Mouse (Mus musculus) cerebellum, adult 9-11 months (tissue): ENCODE data around the gene Sephs2.

Source experiments
- DNase-seq: peaks from one replicate; pipeline ENCODE4 v3.0.0; 2022

The Sephs2 gene

DNA sequence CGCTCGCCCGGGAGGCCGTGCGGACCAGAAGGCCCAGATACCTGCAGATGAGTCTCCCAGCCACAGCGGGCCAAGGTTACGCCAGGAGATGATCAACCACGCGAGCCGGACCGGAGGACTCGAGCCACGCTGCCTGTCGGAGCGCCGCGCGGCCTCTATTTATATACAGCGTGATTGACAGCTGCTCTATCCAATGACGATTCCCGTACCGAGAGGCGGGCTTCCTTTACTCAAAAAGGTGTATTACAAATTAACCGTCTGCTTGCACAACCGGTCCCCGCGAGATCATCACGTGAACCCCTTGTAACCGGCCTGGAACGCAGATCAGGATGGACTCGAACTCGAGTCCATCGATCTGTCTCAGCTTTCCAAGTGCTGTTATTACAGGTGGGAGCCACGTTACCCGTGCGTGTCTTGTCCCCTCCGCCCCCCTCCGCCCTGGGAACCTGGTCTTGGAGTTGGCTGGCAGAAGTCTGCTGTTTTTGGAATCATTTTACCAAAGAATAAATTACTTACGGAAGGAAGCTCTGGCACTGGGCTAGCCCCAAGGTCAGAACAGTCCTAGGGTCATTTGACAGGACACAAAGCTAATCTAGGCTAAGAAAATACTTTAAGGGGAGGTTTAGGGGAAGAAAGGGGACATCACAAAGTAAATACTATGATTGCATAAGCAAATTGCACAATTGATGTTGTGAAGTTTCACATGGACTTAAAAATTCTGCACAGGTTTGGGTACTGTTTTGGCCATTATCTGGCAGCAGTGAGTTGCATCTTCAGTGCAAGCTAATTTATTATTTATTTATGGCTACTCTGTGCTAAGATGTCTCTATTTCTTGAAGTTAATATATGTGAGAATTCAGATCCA is at the start of gene Sephs2:
Gene Sephs2 (minus strand): TSS at position 131 of the 865 bp plus-strand sequence.
- DNase-seq, result peak; percentile 96

DNA sequence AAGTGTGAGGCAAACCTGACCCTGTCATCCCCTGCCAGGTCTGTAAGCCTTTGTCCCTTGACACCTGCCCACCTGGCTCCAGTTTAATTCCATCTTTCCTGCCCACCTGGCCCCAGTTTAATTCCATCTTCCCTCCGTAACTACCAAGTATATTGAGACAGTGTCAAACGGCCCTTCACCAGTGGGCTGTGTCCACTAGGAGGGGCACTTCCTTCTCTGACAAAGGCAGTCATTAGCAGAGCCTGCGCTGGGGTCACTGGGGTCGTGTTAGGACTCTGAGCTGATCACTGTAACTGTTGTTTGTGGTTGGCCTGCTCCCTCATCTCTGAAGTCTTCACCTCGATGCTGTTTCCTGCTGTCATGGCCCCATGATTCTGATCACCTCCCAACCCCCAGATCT is 48.2 kb upstream of the Sephs2 start:
- no peak for DNase-seq

DNA sequence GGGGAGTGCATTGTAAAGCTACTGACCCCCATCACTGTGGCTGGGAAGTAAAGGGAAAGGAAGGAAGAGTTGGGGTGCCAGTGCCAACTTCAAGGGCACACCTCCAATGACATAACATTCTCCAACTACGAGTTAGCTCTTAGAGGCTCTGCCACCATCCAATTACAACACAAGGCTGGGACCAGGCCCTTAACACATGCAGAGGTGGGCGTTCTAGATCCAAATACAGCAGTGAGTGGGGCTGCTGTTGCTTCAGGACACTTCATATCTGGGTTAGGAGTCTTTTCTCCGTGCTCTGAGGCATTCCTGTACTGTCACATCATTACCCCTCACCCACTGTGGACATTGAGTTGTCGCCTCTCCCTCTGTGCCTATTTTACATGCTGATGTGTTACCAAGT is 47.3 kb upstream of the Sephs2 start:
- no peak for DNase-seq

DNA sequence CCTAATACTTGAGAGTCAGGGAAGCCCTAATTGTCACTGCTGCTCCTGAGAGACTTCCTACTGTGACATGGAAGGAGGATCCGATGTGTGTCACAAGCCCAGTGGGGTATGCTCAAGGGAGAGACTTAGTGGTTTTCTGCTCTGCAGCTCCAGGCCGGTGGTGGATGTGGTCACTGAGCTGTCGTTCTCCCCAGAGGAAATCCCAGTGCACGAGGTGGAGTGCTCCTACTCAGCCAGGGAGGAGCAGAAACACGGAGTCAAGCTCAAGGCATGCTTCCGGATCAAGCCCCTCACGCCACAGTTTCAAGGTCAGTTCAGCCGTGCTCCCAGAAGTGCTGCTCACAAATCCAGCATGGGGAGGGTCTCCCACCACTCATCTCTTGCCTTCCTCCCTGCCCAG is 40.1 kb upstream of the Sephs2 start:
- no peak for DNase-seq

DNA sequence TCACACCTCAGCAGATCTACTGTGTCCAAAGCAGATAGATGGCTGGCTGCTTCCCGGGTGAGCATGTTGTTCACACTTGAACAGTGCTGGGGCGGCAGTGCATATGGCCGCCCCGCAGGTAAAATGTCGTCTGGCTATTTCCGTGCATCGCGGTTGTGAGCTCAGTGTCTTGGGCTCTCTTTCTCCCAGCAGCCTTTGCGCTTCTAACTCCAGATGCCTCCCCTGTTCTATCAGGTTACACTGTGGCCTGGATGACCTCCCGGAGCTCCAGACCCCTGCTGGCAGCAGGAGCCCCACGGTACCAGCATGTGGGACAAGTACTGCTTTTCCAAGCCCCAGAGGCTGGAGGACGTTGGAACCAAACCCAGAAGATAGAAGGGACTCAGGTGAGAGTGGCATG is 36.1 kb upstream of the Sephs2 start:
- DNase-seq, result no peak

DNA sequence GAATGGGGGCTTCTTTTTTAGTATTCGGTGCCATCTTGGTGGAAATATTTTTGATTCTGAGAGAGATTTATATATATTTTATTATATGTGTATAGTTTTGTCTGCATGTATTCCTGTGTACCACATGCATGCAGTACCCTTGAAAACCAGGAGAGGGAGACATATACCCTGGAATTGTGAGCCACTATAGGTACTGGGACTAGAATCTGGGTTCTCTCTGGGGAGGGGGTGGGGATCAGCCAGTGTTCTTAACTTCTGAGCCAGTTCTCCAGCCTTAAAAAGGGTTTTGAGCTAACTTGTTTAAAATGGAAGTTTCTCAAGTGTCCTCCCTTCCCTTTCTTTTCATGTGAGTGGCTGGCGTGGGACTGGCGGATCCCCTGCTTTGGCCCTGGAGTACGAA is 35.0 kb upstream of the Sephs2 start:
- DNase-seq, result peak; percentile 38

DNA sequence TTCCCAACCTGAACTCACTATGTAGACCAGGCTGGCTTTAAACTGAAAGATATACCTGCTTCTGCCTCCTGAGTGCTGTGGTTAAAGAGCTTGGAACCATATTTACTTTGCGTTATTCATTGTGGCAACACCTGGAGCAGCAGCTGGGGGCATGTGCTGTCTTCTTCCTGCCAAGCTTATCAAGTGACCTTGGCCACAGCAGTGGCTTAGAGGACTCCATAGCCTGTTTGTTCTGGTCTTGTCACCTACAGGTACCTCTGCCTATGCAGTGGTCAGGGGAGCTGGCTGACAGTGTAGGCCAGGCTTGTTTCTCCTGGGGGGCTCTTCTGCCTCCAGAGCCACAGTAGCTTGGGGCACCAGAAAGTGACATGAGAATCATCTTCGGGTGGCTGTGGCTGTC is 34.6 kb upstream of the Sephs2 start:
- no peak for DNase-seq

DNA sequence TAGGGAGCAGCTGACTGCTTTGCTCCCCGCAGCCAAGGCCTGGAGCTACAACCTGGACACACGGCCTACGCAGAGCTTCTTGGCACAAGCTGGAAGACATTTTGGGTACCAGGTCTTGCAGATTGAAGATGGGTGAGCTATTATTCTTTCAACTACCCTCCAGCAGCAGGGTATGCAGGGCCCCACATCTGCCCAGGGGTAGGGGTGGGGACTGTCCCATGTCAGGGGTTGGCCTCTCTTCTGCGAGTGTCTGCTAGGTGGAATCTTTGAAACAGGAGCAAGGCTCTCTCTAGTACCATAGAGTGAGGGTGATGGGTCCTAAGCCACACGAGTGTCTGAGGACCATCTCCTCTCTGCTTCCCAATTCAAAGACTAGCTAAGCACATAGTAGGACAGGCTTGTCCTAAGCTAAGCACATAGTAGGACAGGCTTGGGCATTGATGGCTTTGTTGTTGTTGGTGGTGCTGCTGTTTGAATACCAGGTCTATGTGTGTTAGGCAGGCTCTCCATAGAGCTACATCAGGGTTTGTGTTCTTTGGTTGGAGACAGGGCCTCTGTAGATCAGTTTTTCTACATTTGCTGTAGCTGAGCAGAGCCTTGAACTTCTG is 23.8 kb upstream of the Sephs2 start:
- no peak for DNase-seq

DNA sequence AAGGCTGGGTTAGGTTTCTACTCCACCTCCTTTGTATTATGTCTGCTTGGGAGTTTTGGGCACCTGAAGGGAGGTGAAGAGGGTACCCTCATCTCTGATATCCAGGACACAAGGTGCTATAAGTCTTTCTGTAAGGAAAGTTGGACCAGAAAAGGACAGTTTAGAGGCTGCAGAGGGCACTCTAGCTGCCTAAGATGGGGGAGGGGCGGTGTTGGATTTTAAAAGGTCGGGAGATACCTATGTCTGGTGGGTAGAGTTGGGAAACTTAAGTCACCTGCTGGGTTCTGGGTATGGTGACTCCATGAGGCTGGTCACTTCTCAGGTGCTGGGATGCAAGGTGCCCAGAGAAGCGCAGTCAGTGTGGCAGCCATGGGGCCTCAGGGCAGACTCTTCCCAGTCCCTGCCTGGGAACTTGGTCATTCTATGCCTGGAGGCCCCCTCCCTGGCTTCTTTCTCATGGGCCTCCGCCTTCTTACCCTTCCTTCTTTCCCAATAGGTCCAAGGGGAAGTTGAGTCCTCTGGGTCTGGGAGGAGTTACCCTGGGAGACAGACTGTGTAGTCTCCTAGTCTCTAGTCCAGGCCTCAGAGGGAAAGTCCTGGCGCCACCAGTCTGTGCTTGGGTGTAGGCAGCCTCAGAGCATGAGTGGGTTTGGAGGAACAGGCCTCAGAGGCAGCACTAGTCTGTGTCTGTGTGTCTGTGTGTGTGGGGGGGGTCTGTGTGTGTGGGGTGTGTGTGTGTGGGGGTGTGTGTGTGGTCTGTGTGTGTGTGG is 23.1 kb upstream of the Sephs2 start:
- DNase-seq, result no peak

DNA sequence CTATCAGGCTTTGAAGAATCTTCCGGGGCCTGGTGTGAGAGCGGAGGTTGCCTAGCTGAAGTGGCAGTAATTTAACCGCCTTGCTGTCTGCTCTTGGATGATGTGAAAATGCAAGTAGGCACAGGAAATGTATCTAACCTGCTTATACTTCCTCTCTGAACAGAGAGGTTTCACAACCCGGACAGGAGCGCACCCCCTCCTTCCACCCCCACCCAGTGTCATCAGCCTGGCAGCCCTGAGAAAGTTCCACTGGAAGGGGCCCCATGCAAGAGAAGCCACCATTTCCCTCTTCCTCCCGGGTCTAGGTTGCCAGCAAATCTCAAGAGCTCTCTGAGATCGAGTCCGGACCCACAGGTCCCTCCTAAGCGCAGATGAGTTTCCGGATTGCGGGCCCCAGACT is 22.2 kb upstream of the Sephs2 start, which contains the start of gene Itgal:
Gene Itgal (plus strand): TSS at position 163 of the 400 bp plus-strand sequence.
- DNase-seq, result no peak

DNA sequence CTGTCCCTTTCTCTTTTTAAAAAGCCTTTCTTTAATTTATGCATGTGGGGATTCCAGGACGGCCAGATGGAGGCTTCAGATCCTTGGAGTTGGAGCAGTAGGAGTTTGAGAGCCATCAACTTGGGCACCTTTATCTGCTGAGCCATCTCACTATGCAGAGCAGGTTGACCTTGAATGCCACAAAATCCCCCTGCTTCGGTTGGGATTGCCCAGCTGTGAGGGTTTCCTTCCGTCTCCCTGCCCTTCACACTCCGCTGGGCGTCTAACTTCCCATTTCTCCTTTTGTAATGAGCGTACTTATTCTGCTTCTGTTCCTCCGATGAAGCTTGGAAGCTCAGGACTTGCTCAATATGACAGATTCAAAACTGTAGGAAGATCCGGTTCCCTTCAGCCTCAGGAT is 16.3 kb upstream of the Sephs2 start:
- no peak for DNase-seq

DNA sequence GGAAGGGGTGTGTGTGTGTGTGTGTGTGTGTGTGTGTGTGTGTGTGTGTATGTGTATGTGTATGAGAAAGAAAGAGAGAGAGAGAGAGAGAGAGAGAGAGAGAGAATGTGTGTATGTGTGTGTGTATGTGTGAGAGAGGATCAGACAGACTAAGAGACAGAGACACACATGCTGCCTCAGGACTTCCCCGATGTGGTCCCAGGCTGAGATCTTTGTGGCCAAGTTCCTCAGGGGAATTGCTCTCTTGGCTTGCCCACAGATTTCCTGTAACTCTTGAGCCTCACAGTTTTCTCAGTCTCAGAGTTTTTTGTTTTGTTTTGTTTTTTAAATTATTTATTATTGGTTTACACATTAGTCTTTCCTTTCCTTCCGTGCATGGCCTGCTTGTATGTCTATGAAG is 15.5 kb upstream of the Sephs2 start:
- DNase-seq, result no peak

DNA sequence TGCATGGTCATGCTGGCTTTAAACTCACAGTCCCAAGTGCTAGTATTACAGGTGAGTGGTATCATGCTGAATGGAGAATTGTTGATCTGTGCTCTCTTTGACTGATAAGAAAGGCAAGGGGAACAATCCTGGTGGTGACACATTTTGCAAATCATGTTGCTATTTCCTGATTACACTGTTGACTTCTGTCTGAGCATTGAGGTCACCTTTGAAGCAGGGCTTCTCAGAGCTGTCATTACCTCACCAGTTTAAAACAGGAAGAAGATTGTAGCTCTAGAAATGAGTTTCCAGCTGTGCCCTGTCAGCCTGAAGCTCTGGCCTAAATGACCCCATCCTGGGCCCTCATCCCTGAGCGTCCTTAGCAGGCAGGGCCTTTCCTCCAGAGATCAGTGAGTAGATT is 14.1 kb upstream of the Sephs2 start:
- no peak for DNase-seq

DNA sequence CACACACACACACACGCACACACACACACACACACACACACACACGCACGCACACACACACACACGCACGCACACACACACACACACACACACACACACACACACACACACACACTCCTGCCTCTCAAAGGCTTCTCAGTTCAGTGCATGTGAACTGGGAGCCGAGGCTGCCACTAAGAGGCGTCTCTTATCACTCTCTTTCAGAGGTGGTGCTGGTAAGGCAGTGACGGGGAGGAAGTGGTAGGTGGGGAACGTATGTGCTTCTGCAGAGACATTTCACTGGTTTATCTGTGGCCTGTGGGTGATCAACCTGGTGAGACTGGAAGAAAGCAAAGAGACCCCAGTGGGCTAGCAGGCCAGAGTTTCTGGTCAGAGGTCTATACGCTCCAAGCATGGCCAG is 11.3 kb upstream of the Sephs2 start:
- no peak for DNase-seq

DNA sequence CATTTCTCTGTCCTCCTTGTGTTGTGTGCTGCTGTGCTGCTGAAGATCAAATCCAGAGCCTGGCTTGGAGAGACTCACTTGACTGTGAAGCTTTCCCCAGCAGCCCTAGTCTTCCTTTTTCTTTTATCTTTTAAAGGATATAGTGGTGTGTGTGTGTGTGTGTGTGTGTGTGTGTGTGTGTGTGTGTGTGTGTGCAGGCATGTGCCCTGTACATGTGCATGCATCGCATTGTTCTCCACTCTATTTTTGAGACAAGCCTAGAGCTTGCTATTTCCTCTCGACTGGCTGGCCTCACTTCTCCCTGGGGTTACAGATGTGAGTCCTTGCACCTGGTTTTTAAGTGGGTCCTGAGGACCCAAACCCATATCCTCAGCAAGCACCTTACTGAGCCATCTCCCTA is 8.3 kb upstream of the Sephs2 start:
- no peak for DNase-seq

DNA sequence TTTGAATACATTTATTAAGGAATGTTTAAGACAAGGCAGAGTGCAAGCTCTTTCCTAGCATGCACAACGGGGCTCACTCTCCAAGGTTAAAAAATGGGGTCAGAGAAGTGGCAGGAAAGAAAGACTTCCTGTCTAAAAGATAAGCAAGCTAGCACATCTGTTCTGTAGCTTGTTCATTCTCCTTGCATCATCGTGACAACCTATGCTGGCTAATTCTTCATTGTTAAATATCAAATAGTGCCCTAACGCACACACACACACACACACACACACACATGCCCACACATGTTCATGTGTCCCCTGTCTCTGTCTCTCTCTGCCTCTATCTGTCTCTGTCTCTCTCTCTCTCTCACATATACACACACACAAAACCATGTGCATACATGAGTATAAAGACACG is 7.3 kb upstream of the Sephs2 start:
- no peak for DNase-seq

DNA sequence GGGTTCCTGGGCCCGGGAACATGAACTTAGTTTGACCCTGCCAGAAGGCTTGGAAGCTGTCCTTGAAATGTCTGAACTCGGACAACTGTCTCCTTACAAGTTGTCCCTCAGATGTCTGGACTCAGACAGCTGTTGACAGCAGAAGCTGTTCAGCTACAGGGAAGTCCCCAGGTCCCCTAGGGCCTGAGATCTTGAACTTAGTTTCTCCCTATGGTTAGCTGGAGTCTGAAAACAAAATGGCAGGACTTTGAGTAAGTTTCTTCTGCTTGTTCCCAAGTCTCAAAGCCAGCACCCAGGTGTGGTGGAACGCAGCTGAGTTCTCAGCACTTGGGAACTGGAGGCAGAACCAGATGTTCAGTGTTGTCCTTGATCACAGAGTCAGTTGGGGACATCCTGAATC is 6.2 kb upstream of the Sephs2 start:
- DNase-seq, result no peak

DNA sequence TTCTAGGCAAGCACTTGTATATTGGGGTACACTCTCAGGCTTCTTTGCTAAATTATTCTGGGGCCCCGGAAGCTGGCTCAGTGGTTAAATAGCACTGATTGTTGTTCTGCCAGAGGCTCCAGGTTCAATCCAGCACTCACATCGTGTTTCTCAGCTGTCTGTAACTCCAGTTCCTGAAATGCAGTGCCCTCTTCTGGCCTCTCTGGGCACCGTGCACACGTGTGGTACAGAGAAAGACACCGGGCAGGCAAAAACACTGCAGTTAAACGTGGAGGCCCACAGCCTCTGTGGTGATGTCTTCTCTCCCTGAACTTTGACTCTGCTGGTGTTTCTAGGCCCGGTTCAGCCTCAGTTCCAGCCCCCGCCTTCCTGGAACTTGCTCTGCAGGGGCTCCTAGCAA is 4.5 kb upstream of the Sephs2 start:
- DNase-seq, result no peak

DNA sequence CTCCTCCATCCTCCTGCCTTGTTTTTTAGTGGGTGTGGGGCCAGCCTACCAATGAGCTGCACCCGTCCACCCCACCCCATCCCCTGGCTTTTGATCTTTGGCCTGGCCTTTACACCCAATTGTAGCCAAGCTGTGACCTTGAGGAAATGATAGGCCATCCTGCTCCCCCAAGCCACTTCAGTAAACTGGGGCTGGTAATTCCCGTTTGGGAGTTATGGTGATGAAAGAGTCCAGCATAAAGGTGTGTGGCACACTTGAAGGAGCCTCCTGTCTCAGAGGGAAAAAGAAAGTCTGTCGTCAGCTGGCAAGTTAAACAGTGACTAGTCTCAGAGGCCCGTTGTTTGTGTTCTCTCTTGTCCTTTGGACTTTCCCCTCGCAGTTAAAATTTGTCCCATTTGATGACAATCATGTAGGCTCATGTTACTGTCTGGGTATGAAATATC is 2.7 kb upstream of the Sephs2 start:
- no peak for DNase-seq

DNA sequence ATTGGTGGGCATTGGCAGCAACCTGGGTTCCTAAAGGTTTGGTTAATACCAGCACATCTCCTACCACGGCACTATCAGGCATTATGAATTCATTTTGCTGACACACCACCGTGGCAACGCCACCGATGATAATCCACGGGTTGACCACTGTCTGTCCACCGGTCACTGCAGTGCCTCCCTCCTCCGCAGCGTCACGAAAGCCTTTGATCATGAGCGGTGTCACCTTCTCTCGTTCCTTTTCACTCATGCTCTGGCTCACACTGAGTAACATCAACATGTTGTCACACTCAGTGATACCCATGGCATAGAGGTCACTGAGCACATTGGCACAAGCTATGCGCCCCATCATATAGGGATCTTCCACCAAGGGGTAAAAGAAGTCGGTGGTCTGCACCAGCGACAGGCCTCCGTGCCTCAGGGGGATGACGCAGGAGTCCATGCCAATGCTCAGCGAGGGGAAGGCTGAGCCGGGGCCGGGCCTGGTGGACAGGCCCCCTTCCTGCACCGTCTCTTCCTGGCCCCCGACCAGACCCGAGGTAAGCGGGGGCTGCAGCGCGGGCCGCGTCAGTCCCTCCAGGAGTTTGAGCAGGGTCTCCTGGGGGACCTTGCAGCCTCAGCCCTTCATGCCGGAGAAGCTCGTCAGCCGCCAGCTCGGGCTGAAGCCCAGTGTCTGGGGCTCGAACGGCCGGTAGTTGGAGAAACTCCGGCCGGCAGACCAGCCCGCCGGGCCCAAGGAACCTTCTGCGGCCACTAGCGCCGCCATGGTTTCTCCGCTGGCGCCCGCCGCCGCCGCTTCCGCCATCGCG is 534 bp downstream of the Sephs2 start:
- peak; percentile 64 for DNase-seq

DNA sequence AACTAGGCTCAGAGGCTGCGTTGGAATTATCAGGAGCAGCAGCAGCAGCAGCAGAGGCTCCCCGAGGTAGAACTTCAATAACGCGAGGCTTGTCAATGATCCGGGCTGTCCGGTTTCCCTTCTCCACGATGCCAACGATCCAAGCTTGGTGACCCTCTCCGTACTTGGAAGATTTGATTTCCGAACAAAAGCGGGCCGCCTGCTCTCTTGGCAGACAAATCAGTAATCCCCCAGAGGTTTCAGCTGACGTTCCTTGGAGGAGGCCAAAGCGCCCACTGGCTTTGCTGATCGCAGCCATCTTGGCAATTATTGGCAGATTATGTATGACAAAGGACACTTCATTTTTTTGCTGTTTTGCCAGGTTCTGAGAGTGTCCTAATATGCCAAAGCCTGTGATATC is 1.3 kb downstream of the Sephs2 start:
- DNase-seq, result peak; percentile 28

DNA sequence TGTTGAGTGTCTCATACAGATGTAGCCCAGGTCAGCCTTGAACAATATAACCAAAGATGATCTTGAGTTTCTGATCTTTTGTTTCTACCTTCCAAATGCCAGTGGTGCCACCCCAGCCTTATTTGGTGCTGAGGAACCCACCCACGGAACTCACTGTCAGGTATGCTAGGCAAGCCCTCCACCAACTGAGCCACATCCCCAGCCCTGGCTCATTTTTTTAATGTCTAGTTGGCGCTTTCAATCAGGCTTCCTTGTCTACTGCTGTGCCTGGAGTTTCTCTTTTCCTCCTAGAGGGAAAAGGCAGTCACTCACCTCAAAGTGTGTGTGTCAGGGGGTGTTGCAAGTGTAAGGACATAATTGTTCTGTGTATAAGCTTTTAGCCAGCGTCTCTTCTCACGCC is 2.8 kb downstream of the Sephs2 start:
- no peak for DNase-seq

DNA sequence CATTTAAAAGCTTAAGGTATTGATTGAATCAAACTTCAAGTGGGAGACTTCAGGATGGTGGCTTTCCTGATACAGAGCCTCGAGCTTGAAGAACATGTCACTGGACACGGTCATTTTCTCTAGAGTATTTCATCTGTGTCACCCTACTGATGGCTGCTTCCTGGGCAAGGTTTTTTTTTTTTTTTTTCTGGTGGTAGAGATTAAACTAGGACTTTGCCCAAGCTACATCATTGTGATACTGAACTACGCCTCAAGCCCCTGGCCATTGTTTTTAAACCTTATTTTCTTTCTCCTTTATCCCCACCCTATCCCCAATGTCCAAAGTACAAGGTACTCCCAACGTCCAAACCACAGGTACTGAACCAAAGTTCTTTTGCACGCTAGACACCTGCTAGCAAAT is 3.2 kb downstream of the Sephs2 start:
- DNase-seq, result no peak
